ENCODE assay signal across 26 mouse cellular contexts in genomic region chr5:54056266-54056665, GRCm38 (mm10).
"Had no signal": no experiment of that assay in that cellular context is flagged by ENCODE, and none has a peak within 500 bp of the region (broad histone marks: within the 10 kb centered on the region; RNA-seq: fewer than 3 reads in every experiment).

No protein-coding gene starts in this region.

- H3K4me3 ChIP-seq: gastrocnemius, adult 2 months; heart, adult 2 months; heart, embryonic 10.5 days; heart, embryonic 12.5 days; hindbrain, embryonic 10.5 days; hindbrain, embryonic 12.5 days; intestine, embryonic 15.5 days; layer of hippocampus, adult 2 months; left cerebral cortex, adult 2 months; limb, embryonic 10.5 days; limb, embryonic 12.5 days had no signal

- DNase-seq: gastrocnemius, adult 2 months; gastrocnemius, postnatal 10 days; gastrocnemius, postnatal 25 days; heart, adult 2 months; heart, postnatal 10 days; heart, postnatal 4 days; kidney, adult 8-10 months; kidney, postnatal 25 days; kidney, postnatal 4 days; liver had no signal

- ATAC-seq: forebrain, embryonic 16.5 days; hindbrain, embryonic 16.5 days; inflammation-experienced regulatory T-cells, adult 6 months; intestine, embryonic 15.5 days; intestine, postnatal 0 days had no signal

- H3K36me3 ChIP-seq: intestine, embryonic 15.5 days had no signal

- H3K9me3 ChIP-seq: heart, embryonic 10.5 days; heart, embryonic 12.5 days; hindbrain, embryonic 10.5 days; hindbrain, embryonic 12.5 days; intestine, embryonic 15.5 days; limb, embryonic 10.5 days; limb, embryonic 12.5 days had no signal

- H3K4me2 ChIP-seq: heart, embryonic 12.5 days; hindbrain, embryonic 12.5 days; hindbrain, embryonic 14.5 days; intestine, embryonic 15.5 days; limb, embryonic 12.5 days; liver, embryonic 11.5 days had no signal

- H3K27me3 ChIP-seq: heart, embryonic 12.5 days; hindbrain, embryonic 12.5 days; intestine, embryonic 15.5 days; limb, embryonic 12.5 days had no signal

- H3K27ac ChIP-seq: gastrocnemius, adult 2 months; heart, adult 2 months; heart, embryonic 10.5 days; hindbrain, embryonic 10.5 days; hindbrain, embryonic 12.5 days; hindbrain, embryonic 14.5 days; intestine, embryonic 15.5 days; kidney, postnatal 0 days; left cerebral cortex, adult 2 months; limb, embryonic 10.5 days; limb, embryonic 12.5 days had no signal

- H3K9ac ChIP-seq: heart, embryonic 12.5 days; hindbrain, embryonic 12.5 days; hindbrain, embryonic 14.5 days; intestine, embryonic 15.5 days; limb, embryonic 12.5 days had no signal

- H3K4me1 ChIP-seq: heart, embryonic 10.5 days; hindbrain, embryonic 10.5 days; hindbrain, embryonic 12.5 days; intestine, embryonic 15.5 days; limb, embryonic 10.5 days had no signal
